Mouse (Mus musculus) MEL (cell line): ENCODE measurements at regions not wholly inside any gene's neighbourhood (a gene's known extent, or its start where the extent isn't known, plus 50 kb on each side); places are given as distances from the start of the nearest gene placed in this dataset.

Source experiments
- DNase-seq: peaks from one replicate; pipeline ENCODE4 v3.0.0; 2011; ENCODE audit warnings: low read depth, low spot score
- H3K27ac ChIP-seq: 2 replicates; pipeline ENCODE4 v1.5.1; 2012; ENCODE audit warnings: low read depth, mild to moderate bottlenecking, control low read depth, low read length, moderate library complexity; ENCODE audit not compliant: control insufficient read depth
- H3K27me3 ChIP-seq, 2 experiments: fragments of 150-350 bp in 1 of 2; sonication (generic) in 1 of 2; 2 replicates each; pipeline ENCODE4 v1.6.1; 2012; ENCODE audit warnings: low read length in 2 of 2, mild to moderate bottlenecking in 2 of 2, improper control_type of control experiment in 1 of 2, moderate library complexity in 1 of 2; ENCODE audit not compliant: insufficient read depth in 2 of 2, control insufficient read depth in 1 of 2
- H3K36me3 ChIP-seq, 2 experiments: 2 replicates each; pipeline ENCODE4 v1.6.1; 2012 to 2014; ENCODE audit warnings: low read length in 2 of 2, improper control_type of control experiment in 1 of 2, inconsistent platforms in 1 of 2, mild to moderate bottlenecking in 1 of 2; ENCODE audit not compliant: insufficient read depth in 2 of 2, control insufficient read depth in 1 of 2
- H3K4me1 ChIP-seq, 2 experiments: fragments of 150-350 bp in 1 of 2; sonication (generic) in 1 of 2; 2 replicates each; pipeline ENCODE4 v1.6.1; 2012; ENCODE audit warnings: low read length in 2 of 2, improper control_type of control experiment in 1 of 2, mild to moderate bottlenecking in 1 of 2; ENCODE audit not compliant: insufficient read depth in 2 of 2, control insufficient read depth in 1 of 2
- H3K4me3 ChIP-seq, 2 experiments: fragments of 150-350 bp in 1 of 2; sonication (generic) in 1 of 2; 2 replicates each; pipeline ENCODE4 v1.5.1; 2012; ENCODE audit warnings: low read depth in 2 of 2, low read length in 2 of 2, mild to moderate bottlenecking in 2 of 2, moderate library complexity in 2 of 2, control low read depth in 1 of 2, improper control_type of control experiment in 1 of 2; ENCODE audit not compliant: control insufficient read depth in 1 of 2, insufficient read depth in 1 of 2
- H3K79me2 ChIP-seq: 2 replicates; pipeline ENCODE4 v1.6.1; 2012; ENCODE audit warnings: mild to moderate bottlenecking, low read length, moderate library complexity; ENCODE audit not compliant: control insufficient read depth, poor library complexity, insufficient read depth
- H3K9ac ChIP-seq: 2 replicates; pipeline ENCODE4 v1.6.1; 2012; ENCODE audit warnings: low read depth, mild to moderate bottlenecking, control low read depth, low read length, moderate library complexity; ENCODE audit not compliant: control insufficient read depth, poor library complexity, severe bottlenecking
- H3K9me3 ChIP-seq: fragments of 150-350 bp; sonication (generic); replicated peaks from 2 replicates; pipeline ENCODE4 v1.6.1; 2012; ENCODE audit warnings: mild to moderate bottlenecking, low read length, improper control_type of control experiment, moderate library complexity; ENCODE audit not compliant: insufficient read depth
- BHLHE40 ChIP-seq: IDR thresholded peaks from 2 replicates; pipeline ENCODE4 v1.6.1; 2012; ENCODE audit warnings: low read depth, mild to moderate bottlenecking, inconsistent platforms, low read length, improper control_type of control experiment, borderline replicate concordance
- E2F4 ChIP-seq: IDR thresholded peaks from 2 replicates; pipeline ENCODE4 v1.6.1; 2011; ENCODE audit warnings: low read depth, low read length, improper control_type of control experiment, borderline replicate concordance
- EP300 ChIP-seq, 2 experiments: IDR thresholded peaks; 2 replicates each; pipeline ENCODE4 v1.6.1; 2011; ENCODE audit warnings: improper control_type of control experiment in 2 of 2, low read length in 2 of 2, low read depth in 1 of 2, mild to moderate bottlenecking in 1 of 2
- ETS1 ChIP-seq: IDR thresholded peaks from 2 replicates; pipeline ENCODE4 v1.6.1; 2012; ENCODE audit warnings: low read depth, mild to moderate bottlenecking, inconsistent platforms, low read length, improper control_type of control experiment, moderate library complexity
- KAT2A ChIP-seq: conservative IDR thresholded peaks from 2 replicates; pipeline ENCODE4 v1.6.1; 2012; ENCODE audit warnings: low read depth, low read length, improper control_type of control experiment, inconsistent platforms
- MEF2A ChIP-seq: IDR thresholded peaks from 2 replicates; pipeline ENCODE4 v1.6.1; 2014; ENCODE audit warnings: low read depth, mild to moderate bottlenecking, inconsistent platforms, low read length, improper control_type of control experiment; ENCODE audit not compliant: poor library complexity, insufficient replicate concordance, severe bottlenecking; ENCODE audit errors: extremely low read depth
- MYB ChIP-seq: IDR thresholded peaks from 2 replicates; pipeline ENCODE4 v1.6.1; 2011; ENCODE audit warnings: mild to moderate bottlenecking, low read depth, low read length, improper control_type of control experiment
- NELFE ChIP-seq: IDR thresholded peaks from 2 replicates; pipeline ENCODE4 v1.6.1; 2011; ENCODE audit warnings: low read depth, low read length, improper control_type of control experiment
- NRF1 ChIP-seq: IDR thresholded peaks from 2 replicates; pipeline ENCODE4 v1.6.1; 2014; ENCODE audit warnings: low read depth, mild to moderate bottlenecking, inconsistent platforms, low read length, improper control_type of control experiment, moderate library complexity; ENCODE audit not compliant: poor library complexity, insufficient read depth, severe bottlenecking
- POLR2A ChIP-seq, 2 experiments: IDR thresholded peaks; 2 replicates each; pipeline ENCODE4 v1.6.1; 2011 to 2012; ENCODE audit warnings: low read length in 2 of 2, mild to moderate bottlenecking in 2 of 2, control low read depth in 1 of 2, improper control_type of control experiment in 1 of 2, low read depth in 1 of 2, moderate library complexity in 1 of 2; ENCODE audit not compliant: control insufficient read depth in 1 of 2, insufficient read depth in 1 of 2, poor library complexity in 1 of 2
- POLR2AphosphoS2 ChIP-seq: IDR thresholded peaks from 2 replicates; pipeline ENCODE4 v1.6.1; 2011; ENCODE audit warnings: low read length, improper control_type of control experiment
- POLR2AphosphoS5 ChIP-seq: IDR thresholded peaks from 2 replicates; pipeline ENCODE4 v1.6.1; 2012; ENCODE audit warnings: low read depth, borderline replicate concordance, mild to moderate bottlenecking, inconsistent platforms, low read length, moderate library complexity, mixed read lengths
- RAD21 ChIP-seq: IDR thresholded peaks from 2 replicates; pipeline ENCODE4 v1.6.1; 2011; ENCODE audit warnings: mild to moderate bottlenecking, low read depth, low read length, improper control_type of control experiment
- SIN3A ChIP-seq: IDR thresholded peaks from 2 replicates; pipeline ENCODE4 v1.6.1; 2012; ENCODE audit warnings: low read length, improper control_type of control experiment, inconsistent platforms
- SMC3 ChIP-seq: IDR thresholded peaks from 2 replicates; pipeline ENCODE4 v1.6.1; 2011; ENCODE audit warnings: low read depth, low read length, improper control_type of control experiment
- TAL1 ChIP-seq: IDR thresholded peaks from 2 replicates; pipeline ENCODE4 v1.6.1; 2012; ENCODE audit warnings: mild to moderate bottlenecking, inconsistent platforms, low read length, moderate library complexity, mixed read lengths
- TBP ChIP-seq: IDR thresholded peaks from 2 replicates; pipeline ENCODE4 v1.8.0; 2011; ENCODE audit warnings: low read depth, low read length, improper control_type of control experiment
- TCF12 ChIP-seq: IDR thresholded peaks from 2 replicates; pipeline ENCODE4 v1.6.1; 2014; ENCODE audit warnings: low read depth, mild to moderate bottlenecking, inconsistent platforms, low read length, improper control_type of control experiment, moderate library complexity
- USF1 ChIP-seq: IDR thresholded peaks from 2 replicates; pipeline ENCODE4 v1.6.1; 2014; ENCODE audit warnings: low read depth, mild to moderate bottlenecking, inconsistent platforms, low read length, improper control_type of control experiment, moderate library complexity
- ZC3H11A ChIP-seq: IDR thresholded peaks from 2 replicates; pipeline ENCODE4 v1.6.1; 2012; ENCODE audit warnings: low read depth, mild to moderate bottlenecking, inconsistent platforms, low read length, improper control_type of control experiment
- ZKSCAN1 ChIP-seq: IDR thresholded peaks from 2 replicates; pipeline ENCODE4 v1.6.1; 2012; ENCODE audit warnings: low read depth, mild to moderate bottlenecking, inconsistent platforms, low read length, improper control_type of control experiment, moderate library complexity

GRCm38 (mm10) chr16:86647316-86647715 is 706.7 kb upstream of the N6amt1 start:
- TF ChIP-seq TCF12 (no peak), BHLHE40 (no peak), MYB (no peak), SIN3A (no peak), POLR2AphosphoS2 (no peak), ZC3H11A (no peak)

GRCm38 (mm10) chr16:86646753-86647152 is 707.2 kb upstream of the N6amt1 start:
- Histone ChIP-seq H3K27ac (no peak overlapping the region), H3K27me3 (no peaks in the 10 kb centered on the region), H3K36me3 (no peaks in the 10 kb centered on the region), H3K4me3 (no peak overlapping the region), H3K4me1 (no peaks in the 10 kb centered on the region), H3K9me3 (no peaks in the 10 kb centered on the region), H3K9ac (no peak overlapping the region), H3K79me2 (no peaks in the 10 kb centered on the region)
- TF ChIP-seq TBP (no peak), MEF2A (no peak), NRF1 (no peak), ZKSCAN1 (no peak), E2F4 (no peak), TAL1 (no peak), ETS1 (no peak), NELFE (no peak), USF1 (no peak), POLR2AphosphoS5 (no peak), SMC3 (no peak), ZC3H11A (no peak), KAT2A (no peak), POLR2A (IDR thresholded peaks at IDR 0.05; ENCODE audit: control insufficient read depth in 1 of 2, insufficient read depth in 1 of 2, low read depth in 1 of 2, low read length in 2 of 2, poor library complexity in 1 of 2) (no peak), EP300 (IDR thresholded peaks at IDR 0.05; ENCODE audit: low read depth in 1 of 2, low read length in 2 of 2) (no peak), RAD21 (no peak)
- no peak for DNase-seq

More at GRCm38 (mm10) chr16:86647316-86647715, 706.7 kb upstream of the N6amt1 start:
- H3K9me3 ChIP-seq, result no peaks in the 10 kb centered on the region
- no peak overlapping the region for H3K4me3 ChIP-seq
- no peak for DNase-seq
- H3K36me3 ChIP-seq, result no peaks in the 10 kb centered on the region
- H3K27ac ChIP-seq, result no peak overlapping the region
- no peak overlapping the region for H3K9ac ChIP-seq
- no peaks in the 10 kb centered on the region for H3K4me1 ChIP-seq
- no peaks in the 10 kb centered on the region for H3K79me2 ChIP-seq
- no peaks in the 10 kb centered on the region for H3K27me3 ChIP-seq
